Mouse (Mus musculus): ENCODE results near the gene Pusl1.

GRCm38 (mm10) chr4:155848434-155849095 is 43.0 kb downstream of the Pusl1 start:
- TF ChIP-seq POLR2A (IDR thresholded peaks at IDR 0.05; ENCODE audit: low read depth, low read length) = no peak
- no peak for TF ChIP-seq CTCF (IDR thresholded peaks at IDR 0.05; ENCODE audit: borderline replicate concordance, insufficient read depth, low read length)
